Mouse (Mus musculus) spleen, adult 2 months (tissue): ENCODE data around the gene Sp8.

ENCODE experiments used
- CTCF ChIP-seq: fragments of 200-500 bp; IDR thresholded peaks from 2 replicates; pipeline ENCODE4 v1.5.1; 2011; ENCODE audit warnings: mild to moderate bottlenecking, inconsistent platforms; ENCODE audit not compliant: insufficient read depth, insufficient read length, insufficient replicate concordance; ENCODE audit errors: extremely low read depth
- POLR2A ChIP-seq: fragments of 200-500 bp; IDR thresholded peaks from 2 replicates; pipeline ENCODE4 v1.6.1; 2011; ENCODE audit warnings: low read depth, low read length, inconsistent platforms

DNA sequence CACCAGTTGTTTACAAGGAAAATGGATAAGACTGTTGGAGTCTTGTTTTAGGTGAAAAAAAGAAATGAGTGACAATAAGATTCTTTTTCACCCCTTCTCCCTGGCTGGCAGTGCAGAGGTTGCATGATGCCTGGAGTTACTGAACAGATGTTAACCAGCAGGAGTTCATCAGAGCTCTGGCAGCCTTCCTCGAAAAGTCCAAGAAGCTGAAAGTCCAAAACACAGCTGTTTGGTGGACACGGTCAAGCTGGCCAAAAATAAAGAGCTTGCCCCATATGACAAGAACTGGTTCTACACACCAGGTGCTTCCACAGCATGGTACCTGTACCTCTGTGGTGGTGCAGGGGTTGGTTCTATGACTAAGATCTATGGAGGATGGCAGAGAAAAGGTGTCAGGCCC lies 41.8 kb downstream of the Sp8 start:
- TF ChIP-seq CTCF (no peak), POLR2A (no peak)
